28 mouse cellular contexts compared by ENCODE assay signal in genomic region chr10:61509873-61510272, GRCm38 (mm10). TPM values are rescaled to one million over a fixed set of nuclear protein-coding genes. Genes with fewer than 3 reads are reported as not detected.
A peak's percentile ranks its signal among the peaks of the same experiment; 100 is the strongest.
DNase-seq lines count a peak whose midpoint lies in the region; ATAC-seq and TF ChIP-seq lines count a peak whose summit lies in the region.
"Had no signal": no experiment of that assay in that cellular context is flagged by ENCODE, and none has a peak within 500 bp of the region (broad histone marks: within the 10 kb centered on the region; RNA-seq: fewer than 3 reads in every experiment).

No protein-coding gene starts in this region.

- no peaks in the 10 kb centered on the region for H3K36me3 ChIP-seq in liver, postnatal 0 days (replicated peaks; ENCODE audit: insufficient read depth, low read length)
- no peaks in the 10 kb centered on the region for H3K36me3 ChIP-seq in liver, embryonic 12.5 days
- no peaks in the 10 kb centered on the region for H3K36me3 ChIP-seq in hindbrain, embryonic 12.5 days
- H3K36me3 ChIP-seq: embryonic facial prominence, embryonic 10.5 days; embryonic facial prominence, embryonic 13.5 days; forebrain, embryonic 12.5 days; forebrain, embryonic 15.5 days; hindbrain, embryonic 13.5 days; intestine, embryonic 15.5 days had no signal

- no peak overlapping the region; the same call in 1 of the 2 replicates for H3K9ac ChIP-seq in liver, postnatal 0 days (replicated peaks)
- H3K9ac ChIP-seq in liver, embryonic 12.5 days, result no peak overlapping the region
- no peak overlapping the region for H3K9ac ChIP-seq in hindbrain, embryonic 12.5 days
- H3K9ac ChIP-seq: embryonic facial prominence, embryonic 13.5 days; forebrain, embryonic 12.5 days; forebrain, embryonic 15.5 days; hindbrain, embryonic 13.5 days; intestine, embryonic 15.5 days had no signal

- H3K27ac ChIP-seq in gastrocnemius, adult 2 months, result peak overlapping the region; percentile 20
- H3K27ac ChIP-seq in liver, postnatal 0 days (ENCODE audit: low read depth), result peak overlapping the region; percentile 83
- no peak overlapping the region for H3K27ac ChIP-seq in liver, embryonic 12.5 days
- no peak overlapping the region for H3K27ac ChIP-seq in hindbrain, embryonic 12.5 days
- H3K27ac ChIP-seq: embryonic facial prominence, embryonic 10.5 days; embryonic facial prominence, embryonic 13.5 days; forebrain, embryonic 12.5 days; forebrain, embryonic 15.5 days; hindbrain, embryonic 13.5 days; intestine, embryonic 15.5 days had no signal

- DNase-seq in gastrocnemius, adult 2 months, result no peak
- DNase-seq in gastrocnemius, adult 18-20 months (ENCODE audit: low spot score), result no peak
- no peak for DNase-seq in liver, postnatal 0 days
- peak; percentile 57 for DNase-seq in adipocyte (ENCODE audit: low spot score)
- DNase-seq: adrenal gland, adult 2 months; adrenal gland, postnatal 25 days; B cell, adult 2 months; cerebellum, adult 11 months; cerebellum, adult 2 months; cerebellum, adult 9-11 months; cerebellum, postnatal 36 days; embryo, embryonic 11 days; gastrocnemius, postnatal 14 days; heart, adult 11 months had no signal

- no peak overlapping the region for H3K4me3 ChIP-seq in gastrocnemius, adult 2 months
- H3K4me3 ChIP-seq in liver, postnatal 0 days (ENCODE audit: low read depth, low read length), result no peak overlapping the region
- no peak overlapping the region for H3K4me3 ChIP-seq in liver, embryonic 12.5 days
- H3K4me3 ChIP-seq in hindbrain, embryonic 12.5 days, result no peak overlapping the region
- H3K4me3 ChIP-seq: embryonic facial prominence, embryonic 10.5 days; embryonic facial prominence, embryonic 13.5 days; erythroblast, embryonic 14.5 days; forebrain, embryonic 12.5 days; forebrain, embryonic 15.5 days; hindbrain, embryonic 13.5 days; intestine, embryonic 15.5 days had no signal

- intact Hi-C loops in gastrocnemius, adult 2 months (cut with DNase I), result no loop called here

- peaks cover 4% of the 10 kb centered on the region; the same call in 1 of the 2 replicates for H3K4me1 ChIP-seq in liver, postnatal 0 days (ENCODE audit: insufficient read depth)
- peaks cover 7% of the 10 kb centered on the region for H3K4me1 ChIP-seq in liver, embryonic 12.5 days
- peaks cover 3% of the 10 kb centered on the region for H3K4me1 ChIP-seq in hindbrain, embryonic 12.5 days

- H3K4me2 ChIP-seq in liver, postnatal 0 days (ENCODE audit: low read depth, low read length), result peak overlapping the region; percentile 22; the same call in 1 of the 2 replicates
- no peak overlapping the region for H3K4me2 ChIP-seq in liver, embryonic 12.5 days
- H3K4me2 ChIP-seq in hindbrain, embryonic 12.5 days (replicated peaks), result no peak overlapping the region
- H3K4me2 ChIP-seq: embryonic facial prominence, embryonic 13.5 days; forebrain, embryonic 12.5 days; forebrain, embryonic 15.5 days; heart, embryonic 11.5 days; hindbrain, embryonic 13.5 days; intestine, embryonic 15.5 days had no signal

- ATAC-seq in liver, postnatal 0 days, result peak; percentile 92
- ATAC-seq in liver, embryonic 12.5 days, result no peak
- no peak for ATAC-seq in hindbrain, embryonic 12.5 days (ENCODE audit: low FRiP score)
- ATAC-seq: forebrain, embryonic 15.5 days; hindbrain, embryonic 16.5 days; intestine, embryonic 15.5 days; Patski had no signal

- WGBS in liver, postnatal 0 days (ENCODE audit: insufficient replicate concordance), result 66% methylated on average over 5 of the region's 5 CpGs
- 78% methylated on average over 5 of the region's 5 CpGs for WGBS in liver, embryonic 12.5 days (ENCODE audit: insufficient replicate concordance)
- WGBS in hindbrain, embryonic 12.5 days, result 87% methylated on average over 5 of the region's 5 CpGs

- no peaks in the 10 kb centered on the region for H3K9me3 ChIP-seq in liver, postnatal 0 days (ENCODE audit: low read length)
- no peaks in the 10 kb centered on the region for H3K9me3 ChIP-seq in liver, embryonic 12.5 days (replicated peaks)
- H3K9me3 ChIP-seq in hindbrain, embryonic 12.5 days (replicated peaks), result no peaks in the 10 kb centered on the region
- H3K9me3 ChIP-seq: embryonic facial prominence, embryonic 10.5 days; embryonic facial prominence, embryonic 13.5 days; forebrain, embryonic 12.5 days; forebrain, embryonic 15.5 days; G1E; hindbrain, embryonic 13.5 days; intestine, embryonic 15.5 days had no signal

- no peak for TF ChIP-seq EP300 in liver, postnatal 0 days (IDR thresholded peaks at IDR 0.05; ENCODE audit: low read depth)

- H3K27me3 ChIP-seq in liver, postnatal 0 days (ENCODE audit: insufficient read depth, low read length), result no peaks in the 10 kb centered on the region
- no peaks in the 10 kb centered on the region for H3K27me3 ChIP-seq in liver, embryonic 12.5 days (replicated peaks)
- no peaks in the 10 kb centered on the region for H3K27me3 ChIP-seq in hindbrain, embryonic 12.5 days
- H3K27me3 ChIP-seq: CH12.LX; embryonic facial prominence, embryonic 13.5 days; forebrain, embryonic 12.5 days; forebrain, embryonic 15.5 days; hindbrain, embryonic 13.5 days; intestine, embryonic 15.5 days; Patski had no signal

- TF ChIP-seq CTCF in gastrocnemius, adult 2 months (IDR thresholded peaks at IDR 0.05), result no peak
- TF ChIP-seq CTCF in liver, postnatal 0 days (IDR thresholded peaks at IDR 0.05; ENCODE audit: low read depth), result no peak

RNA-seq across cellular contexts. Expression of gene Lrrc20, which starts 34.3 kb away (rescaled TPM):
- 100 to 1,000 TPM; 133 to 164 TPM for total RNA-seq in gastrocnemius, adult 2 months (2021)
- 100 to 1,000 TPM; 161 to 167 TPM for total RNA-seq in gastrocnemius, adult 18-20 months (2021)
- polyA plus RNA-seq in liver, postnatal 0 days (2015; fragmentation: Nextera tagmentation; extraction: Ambion mirVana), result 3.0 TPM in 2 replicates
- polyA plus RNA-seq in liver, embryonic 12.5 days (2016; fragmentation: Nextera tagmentation; extraction: Ambion mirVana), result 9.1 and 10.2 TPM in 2 replicates
- polyA plus RNA-seq in hindbrain, embryonic 12.5 days (2016; fragmentation: Nextera tagmentation; extraction: Ambion mirVana), result 12.5 and 13.5 TPM in 2 replicates

RNA-seq across cellular contexts. Expression of gene Eif4ebp2, which starts 57.4 kb away (rescaled TPM):
- total RNA-seq in gastrocnemius, adult 2 months (2021), result 100 to 1,000 TPM; 117 to 161 TPM
- 100 to 1,000 TPM; 147 to 178 TPM for total RNA-seq in gastrocnemius, adult 18-20 months (2021)
- polyA plus RNA-seq in liver, postnatal 0 days (2015; fragmentation: Nextera tagmentation; extraction: Ambion mirVana), result 43.6 and 46.4 TPM in 2 replicates
- 55.2 and 57.6 TPM in 2 replicates for polyA plus RNA-seq in liver, embryonic 12.5 days (2016; fragmentation: Nextera tagmentation; extraction: Ambion mirVana)
- 63.2 and 71.0 TPM in 2 replicates for polyA plus RNA-seq in hindbrain, embryonic 12.5 days (2016; fragmentation: Nextera tagmentation; extraction: Ambion mirVana)

Comparison
In these comparisons a context has a peak if more than half of its experiments do, and no peak if none do; other contexts are left out.
1. H3K27ac ChIP-seq: peak in gastrocnemius, adult 2 months (single experiment) and liver, postnatal 0 days (single experiment); none in liver, embryonic 12.5 days (single experiment) and hindbrain, embryonic 12.5 days (single experiment).